Mouse (Mus musculus): Measurements from ENCODE around the gene Umod. TPM values are rescaled to one million over a fixed set of nuclear protein-coding genes. Genes with fewer than 3 reads are reported as not detected.

The Umod gene
- total RNA-seq (2021): not detected
- long read RNA-seq, experiment 1: 0 reads
- long read RNA-seq, experiment 2: 0 reads

DNA sequence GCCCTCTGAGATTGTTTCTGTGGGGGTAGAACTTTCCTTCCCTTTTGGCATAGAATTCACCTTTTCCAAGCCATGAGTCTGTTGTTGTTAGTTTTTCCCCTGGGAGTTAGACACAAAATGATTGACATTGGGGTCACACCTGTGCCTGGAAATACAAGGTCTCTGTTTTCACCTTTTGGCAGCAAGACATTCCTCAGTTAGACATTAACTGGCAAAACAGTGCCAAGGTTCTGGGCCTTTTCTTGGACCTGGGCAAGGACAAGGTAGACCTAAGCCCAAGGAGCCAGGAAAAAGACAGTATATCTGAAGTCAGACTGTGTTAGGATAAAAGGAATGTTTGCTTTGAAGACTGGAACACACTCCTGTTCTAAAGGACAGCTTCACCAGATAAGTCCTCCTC is at the start of gene Umod:
Gene Umod, minus strand, starts transcription at position 27 of the 400 bp plus-strand sequence.
- DNase-seq: no peak

DNA sequence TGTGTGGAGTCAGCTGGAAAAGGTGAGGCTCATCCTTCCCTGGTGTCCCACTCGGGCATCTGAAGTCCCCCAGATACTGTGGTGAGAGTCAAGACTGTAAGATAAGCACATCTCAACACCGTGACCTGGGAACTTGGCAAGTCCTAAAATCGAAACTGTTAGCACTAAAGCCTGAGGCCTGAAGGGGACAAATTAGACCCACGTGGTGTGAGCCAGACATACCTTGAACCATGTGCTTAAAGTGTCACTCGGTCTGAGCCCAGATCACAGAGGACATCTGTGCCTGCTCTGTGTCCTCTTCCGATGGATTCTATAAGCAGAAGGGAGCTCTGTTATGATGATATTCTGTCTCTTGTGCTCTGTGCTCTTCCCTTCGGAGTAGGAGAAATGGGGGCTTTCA is 49.5 kb upstream of the Umod start:
- DNase-seq: no peak

DNA sequence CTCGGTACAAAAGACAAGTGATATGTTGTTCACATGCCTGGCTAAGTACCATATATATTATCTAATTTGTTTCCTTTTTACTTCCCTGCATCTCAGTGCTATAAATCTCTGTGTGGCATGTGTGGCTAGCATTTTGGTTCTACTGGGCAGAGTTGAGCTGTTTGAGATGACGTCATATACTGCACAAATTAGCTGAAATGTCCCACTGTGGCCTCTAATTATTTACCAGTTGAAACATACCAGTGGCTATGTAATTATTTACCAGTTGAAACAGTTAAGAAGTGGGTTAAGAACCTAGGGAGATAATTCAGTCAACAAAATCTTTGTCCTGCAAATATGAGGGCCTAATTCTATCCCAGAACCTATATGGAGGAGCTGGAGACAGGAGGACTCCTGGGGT is 48.5 kb upstream of the Umod start:
- no peak for DNase-seq

GRCm38 (mm10) chr7:119527135-119527534 is 48.1 kb upstream of the Umod start:
- no peak for DNase-seq

- DNase-seq: no peak
Observed at GRCm38 (mm10) chr7:119526486-119526885, 47.4 kb upstream of the Umod start.

DNA sequence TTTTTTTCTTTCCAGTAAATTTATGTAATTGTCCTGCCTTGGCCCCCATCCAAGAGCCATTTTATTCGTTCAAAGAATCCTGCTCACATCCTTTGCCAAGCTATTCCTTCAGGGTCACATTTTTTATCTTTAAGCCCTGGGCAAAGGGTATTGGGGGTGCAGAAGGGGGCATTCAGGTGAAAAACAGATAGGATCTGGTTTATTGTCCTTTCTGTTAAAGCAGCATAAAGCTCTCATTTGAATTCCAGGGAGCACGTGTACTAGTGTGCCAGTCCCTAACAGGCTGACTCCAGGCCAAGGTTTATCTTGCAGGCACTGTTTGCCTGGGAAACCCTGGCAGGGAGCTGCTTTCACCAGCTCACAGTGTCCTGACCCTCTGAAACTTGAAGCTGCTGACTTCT is 46.8 kb upstream of the Umod start:
- peak; percentile 69 to 80 for DNase-seq

DNA sequence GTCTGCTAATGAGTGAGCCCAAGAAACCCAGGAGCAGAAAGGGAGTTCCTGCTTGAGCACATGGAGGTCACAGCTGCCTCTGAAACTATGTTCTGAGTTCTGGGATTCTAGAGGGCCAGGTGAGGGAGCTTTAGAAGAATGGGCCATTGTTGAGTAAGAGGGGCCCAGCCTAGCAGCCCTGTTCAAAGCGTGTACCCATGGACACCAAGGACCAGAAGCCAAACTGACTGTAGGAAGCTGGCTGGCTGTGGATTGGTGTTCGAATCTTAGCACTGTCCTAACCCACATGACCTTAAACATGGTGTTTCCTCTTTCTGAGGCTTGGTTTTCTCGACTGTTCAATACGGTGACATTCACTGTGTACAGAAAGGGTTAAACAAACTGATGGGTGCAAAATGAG is 44.3 kb upstream of the Umod start, which contains the start of gene Pdilt:
Gene Pdilt, minus strand, starts transcription at position 101 of the 400 bp plus-strand sequence.
- no peak for DNase-seq

DNA sequence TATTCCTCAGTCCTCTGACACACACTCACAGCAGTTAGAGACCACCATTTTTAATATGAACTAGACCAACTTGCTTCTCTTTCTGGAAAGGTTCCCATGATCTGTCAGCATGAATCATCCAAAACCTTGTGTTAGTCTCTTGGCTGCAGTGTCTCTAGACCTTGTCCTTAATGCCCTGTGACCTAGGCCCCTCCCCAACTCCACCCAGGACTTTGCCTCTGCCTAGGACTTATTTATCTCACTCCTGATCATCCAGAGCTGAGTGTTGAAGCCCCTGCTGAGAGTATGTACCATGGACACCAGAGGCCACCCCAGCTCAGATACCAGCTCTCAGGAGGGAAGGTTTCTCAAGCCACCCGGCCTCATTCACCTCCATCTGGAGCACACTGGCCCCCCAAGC is 43.3 kb upstream of the Umod start:
- DNase-seq: no peak

- DNase-seq: no peak
Observed at GRCm38 (mm10) chr7:119521816-119522215, 42.7 kb upstream of the Umod start.

DNA sequence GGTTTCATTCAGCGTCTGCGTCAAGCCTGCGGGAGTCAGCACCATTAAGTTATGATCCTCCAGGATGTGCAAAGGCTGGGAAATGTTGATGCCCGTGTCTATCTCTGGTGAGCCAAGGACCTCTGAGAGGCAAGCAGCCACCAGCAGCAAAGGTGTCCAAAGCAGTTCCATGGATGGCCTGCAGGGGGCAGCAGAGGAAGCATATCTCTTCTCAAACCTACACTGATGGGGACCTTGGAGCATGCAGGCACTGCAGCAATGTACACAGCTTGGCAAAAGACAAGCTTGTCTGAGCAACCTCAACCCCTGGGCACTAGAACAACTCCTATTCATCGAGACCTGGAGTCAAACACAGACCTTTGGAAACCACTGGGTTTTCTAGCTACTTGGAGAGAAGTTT is 40.6 kb upstream of the Umod start:
- DNase-seq: peak; percentile 39 to 77

- DNase-seq: no peak
Observed at GRCm38 (mm10) chr7:119519163-119519562, 40.1 kb upstream of the Umod start, which contains the start of gene Acsm5. Gene Acsm5 (plus strand): TSS chr7:119519463.

DNA sequence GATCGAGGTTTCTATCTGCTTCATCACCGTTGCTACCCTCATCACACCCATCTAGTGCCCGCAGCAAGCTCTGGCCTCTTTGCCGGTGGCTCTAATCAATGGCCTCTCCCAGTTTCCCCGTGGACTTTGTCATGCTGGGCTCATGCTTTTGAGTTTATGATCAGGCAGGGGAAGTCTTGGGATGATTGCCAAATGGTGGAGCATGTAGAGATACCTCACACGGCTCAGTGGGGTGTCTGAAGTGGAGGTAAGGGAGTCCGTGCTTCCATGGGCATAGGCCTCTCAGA is 37.1 kb upstream of the Umod start:
- no peak for DNase-seq

DNA sequence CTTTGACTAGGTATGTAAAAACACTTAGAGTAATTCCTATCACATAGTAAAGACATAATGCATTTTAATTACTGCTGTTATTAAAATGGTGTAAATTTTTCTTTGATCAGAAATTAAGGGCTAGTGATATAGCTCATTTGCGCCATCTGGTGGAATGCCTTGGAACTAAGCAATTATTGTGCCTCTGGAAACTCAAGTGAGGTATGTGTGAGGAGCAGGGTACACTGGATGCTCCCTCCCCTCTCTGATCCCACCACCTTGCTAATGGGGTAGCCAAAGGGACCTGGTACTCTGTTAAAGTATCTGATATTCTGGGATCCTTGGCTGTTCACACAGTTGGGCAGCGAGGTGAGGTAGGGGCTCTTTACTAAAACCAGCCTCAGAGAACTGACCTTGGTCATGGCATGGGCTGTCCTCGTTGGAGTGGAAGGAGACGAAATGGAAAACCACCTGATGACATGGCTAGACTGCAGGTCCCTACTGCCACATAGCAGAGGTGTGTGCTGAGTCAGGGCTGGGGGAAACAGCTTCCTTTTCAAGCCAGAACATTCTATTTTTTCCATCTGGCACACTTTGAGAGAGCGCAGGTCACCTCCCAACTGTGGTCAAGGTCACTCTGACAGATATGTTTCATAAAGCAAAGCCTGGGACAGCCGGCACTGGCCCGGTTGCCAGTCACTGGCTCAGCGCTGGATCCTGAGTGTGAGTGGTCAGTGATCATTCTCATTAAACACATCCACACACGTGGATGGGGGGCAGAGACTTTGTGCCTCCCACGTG is 36.6 kb upstream of the Umod start:
- peak in 1 of 2 experiments; percentile 72 for DNase-seq

DNA sequence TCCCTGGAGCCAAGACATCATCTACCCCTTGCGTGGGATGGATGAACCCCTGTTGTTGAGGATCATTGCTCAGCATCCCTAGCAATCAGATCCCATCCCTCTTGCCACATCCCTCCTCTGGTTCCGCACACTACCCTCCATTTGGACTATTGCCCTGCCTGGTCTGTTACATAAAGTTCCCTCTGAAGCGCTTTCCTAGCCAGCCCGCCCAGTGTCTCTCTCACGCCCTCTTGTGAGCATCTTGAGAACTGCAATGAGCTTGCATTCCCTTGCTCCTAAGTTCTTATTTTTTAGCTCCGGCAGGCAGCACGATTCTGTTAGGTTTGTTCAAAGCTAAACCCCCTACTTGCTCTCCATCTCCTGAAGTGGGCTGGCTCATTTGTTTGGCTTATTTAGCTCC is 34.0 kb upstream of the Umod start:
- peak in 1 of 2 experiments; percentile 23 for DNase-seq

- no peak for DNase-seq
Observed at GRCm38 (mm10) chr7:119511143-119511542, 32.1 kb upstream of the Umod start.

DNA sequence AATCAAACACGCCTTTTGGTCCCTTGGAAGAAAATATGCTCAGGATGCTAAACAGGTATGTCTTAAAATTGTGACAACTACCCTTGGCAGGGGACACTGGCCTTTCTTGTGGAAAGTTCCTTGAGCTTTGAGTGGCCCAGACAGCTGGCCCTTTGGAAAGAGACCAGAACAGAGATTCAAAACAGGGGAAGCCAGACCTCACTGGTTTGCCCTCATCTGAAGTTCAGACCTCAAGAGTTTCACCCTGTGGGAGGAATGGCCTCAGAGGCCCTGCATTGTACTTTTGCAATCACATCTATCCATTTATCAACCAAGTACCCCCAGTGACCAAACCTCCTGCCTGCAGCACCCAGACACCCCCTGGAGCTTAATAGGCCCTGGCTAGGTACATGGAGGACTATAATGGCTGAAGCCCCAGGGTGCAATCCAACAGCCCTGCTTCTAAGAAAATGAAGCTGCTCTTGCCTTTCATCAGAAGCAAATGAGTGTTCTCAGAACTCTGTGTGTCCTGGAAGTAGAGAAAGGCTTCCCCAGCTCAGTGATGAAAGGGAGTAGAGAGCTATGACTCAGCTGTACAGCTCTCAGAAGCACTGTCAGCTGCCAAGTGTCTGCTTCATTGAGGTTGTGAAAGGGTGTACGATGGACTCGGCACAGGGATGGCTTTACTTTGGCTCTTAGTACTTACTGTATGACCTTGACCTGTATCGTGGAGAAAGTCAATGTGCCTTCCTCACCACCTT is 11.1 kb upstream of the Umod start:
- no peak for DNase-seq

GRCm38 (mm10) chr7:119486683-119487082 is 7.6 kb upstream of the Umod start:
- DNase-seq: no peak

GRCm38 (mm10) chr7:119484154-119484553 is 5.1 kb upstream of the Umod start:
- no peak for DNase-seq

DNA sequence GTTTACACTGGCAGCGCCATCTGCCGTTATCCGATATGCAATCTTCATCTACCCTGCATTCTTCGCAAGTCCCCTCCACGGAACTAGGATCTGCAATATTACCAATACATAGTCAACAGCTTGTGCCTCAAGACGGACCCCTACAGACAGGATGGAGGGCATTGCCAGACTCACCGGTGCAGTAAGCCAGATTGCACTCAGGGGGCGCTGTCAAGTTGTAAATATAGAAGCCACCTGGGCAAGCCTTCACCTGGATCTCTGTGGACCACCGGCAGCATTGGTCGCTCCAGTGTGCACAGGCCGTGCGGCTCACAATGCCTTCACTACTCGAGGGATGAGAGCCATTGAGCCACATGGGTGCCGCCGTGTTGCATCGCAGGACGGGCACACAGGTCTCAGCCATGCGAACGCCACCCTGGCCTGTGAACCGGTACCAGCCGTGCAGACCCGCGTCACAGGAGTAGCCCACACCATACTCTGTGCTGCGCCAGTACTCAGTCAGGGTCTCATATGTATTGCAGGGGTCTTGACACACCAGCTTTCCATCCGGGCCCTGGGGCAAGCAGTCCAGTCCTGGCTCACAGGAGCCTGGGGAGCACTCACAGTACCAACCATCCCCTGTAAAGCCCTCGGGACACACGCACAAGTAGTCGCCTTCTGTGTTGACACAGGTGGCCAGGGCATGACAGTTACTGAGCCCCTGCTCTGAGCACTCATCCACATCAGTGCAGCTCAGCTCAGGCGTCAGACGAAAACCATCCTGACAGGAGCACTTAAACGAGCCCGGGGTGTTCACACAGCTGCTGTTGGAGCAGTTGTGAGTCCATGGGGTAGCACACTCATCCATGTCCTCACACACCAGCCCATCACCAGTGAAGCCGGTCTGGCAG is 2.3 kb downstream of the Umod start:
- DNase-seq: no peak

GRCm38 (mm10) chr7:119459185-119459584 is 19.9 kb downstream of the Umod start, which contains the start of gene Gp2:
Gene Gp2 (minus strand): TSS chr7:119459285.
- no peak for DNase-seq

DNA sequence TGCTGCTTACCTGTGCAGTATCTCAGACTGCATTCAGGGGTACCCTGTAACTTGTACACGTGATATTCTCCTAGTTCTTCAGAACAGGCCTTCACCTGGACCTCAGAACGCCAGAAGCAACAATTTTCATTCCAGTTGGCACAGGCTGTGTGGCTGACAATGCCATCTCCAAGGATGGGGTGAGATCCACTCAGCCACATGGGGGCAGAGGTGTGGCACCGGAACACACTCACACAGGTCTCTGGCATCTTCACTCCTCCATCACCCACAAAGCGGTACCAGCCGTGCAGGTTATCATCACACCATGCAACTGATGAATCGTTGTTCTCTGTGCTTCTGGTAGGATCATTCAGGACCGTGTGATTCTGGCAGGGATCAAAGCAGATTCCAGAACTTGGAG is 24.9 kb downstream of the Umod start:
- DNase-seq: no peak

DNA sequence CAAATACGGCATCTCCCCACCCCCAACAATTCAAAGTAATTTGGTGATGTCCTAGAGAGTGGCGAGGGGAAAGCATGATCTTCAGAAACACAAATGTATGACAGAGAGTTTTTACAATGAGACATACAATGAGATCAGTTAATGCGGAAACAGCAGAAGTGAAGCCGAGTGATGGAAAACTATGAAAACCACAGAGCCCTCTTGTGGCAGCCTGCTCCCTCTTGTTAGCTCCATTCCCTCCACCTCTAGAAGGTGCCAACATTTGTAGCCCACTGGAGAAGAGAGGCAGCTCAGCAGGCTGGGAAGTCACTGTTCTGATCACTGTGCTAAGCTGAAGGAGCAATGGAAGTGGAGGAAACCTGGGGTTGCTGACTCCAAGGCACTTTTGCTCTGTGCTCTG is 35.2 kb downstream of the Umod start:
- no peak for DNase-seq

DNA sequence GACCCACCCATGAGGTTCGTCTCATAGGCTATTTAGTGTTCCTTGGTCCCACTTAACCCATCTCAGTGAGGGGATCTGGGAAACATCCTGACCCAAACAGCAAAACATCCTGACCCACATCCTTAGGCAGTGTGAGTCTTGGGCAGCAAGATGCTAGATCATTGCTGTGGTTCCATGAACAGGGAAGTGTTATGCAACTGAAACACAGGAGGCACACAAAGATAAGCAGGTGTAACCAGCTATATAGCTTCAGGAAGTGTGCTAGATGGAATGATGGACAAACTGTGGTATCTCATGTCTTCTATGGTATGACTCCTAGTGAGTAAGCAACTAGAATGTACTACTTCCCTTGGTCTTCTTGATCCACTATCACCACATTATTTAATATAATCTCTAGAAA is 37.1 kb downstream of the Umod start:
- no peak for DNase-seq
